Mouse (Mus musculus) c-Kit-negative CD71-positive TER-119-positive erythroid progenitor cells, embryonic 14.5 days (primary cell): Measurements from ENCODE around the gene Pglyrp2.

Experiments used
- DNase-seq: peaks from one replicate; pipeline ENCODE4 v3.0.0-alpha.2; 2013; ENCODE audit warnings: low read depth, low spot score

The Pglyrp2 gene

DNA sequence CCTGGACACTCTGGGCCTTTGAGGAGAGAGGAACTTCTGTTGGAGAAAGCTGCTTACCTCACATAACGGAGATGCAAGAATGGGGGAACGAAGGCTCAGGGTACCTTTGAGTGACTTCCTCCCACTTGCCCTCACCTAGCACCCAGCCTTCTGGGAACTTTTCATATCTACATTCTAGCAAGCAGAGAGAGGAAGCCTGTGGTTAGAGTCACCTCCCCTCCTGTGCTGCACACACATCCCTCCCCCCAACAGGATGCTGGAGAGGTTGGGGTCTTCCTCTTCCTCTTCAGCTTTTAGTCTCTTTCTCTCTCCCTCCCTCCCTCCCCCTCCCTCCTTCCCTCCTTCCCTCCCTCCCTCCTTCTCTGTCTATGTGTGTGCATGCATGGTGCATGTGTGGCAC is at the start of gene Pglyrp2:
Gene Pglyrp2, minus strand, starts transcription at position 134 of the 400 bp plus-strand sequence.
- no peak for DNase-seq

DNA sequence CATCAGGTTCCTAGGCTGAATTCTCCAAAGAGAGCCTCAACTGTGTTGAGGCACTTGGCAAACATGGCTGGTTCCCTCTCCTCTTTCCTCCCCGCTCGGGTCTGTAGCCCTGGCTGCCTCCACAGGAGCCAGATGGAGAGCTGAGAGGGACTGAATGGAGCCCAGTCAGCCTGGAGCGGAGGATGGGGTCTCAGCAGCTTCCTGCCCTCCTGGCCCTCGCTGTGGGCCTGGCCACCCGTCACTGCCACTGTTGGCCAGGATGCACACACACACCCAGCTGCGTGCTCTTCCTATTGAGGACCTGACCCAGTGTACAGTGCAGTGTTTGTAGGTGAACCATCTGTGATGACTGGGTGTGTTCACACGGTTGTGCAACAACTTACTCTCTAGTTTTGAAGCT is 48.2 kb upstream of the Pglyrp2 start:
- DNase-seq: no peak

GRCm38 (mm10) chr17:32470795-32471194 is 46.8 kb upstream of the Pglyrp2 start:
- no peak for DNase-seq

DNA sequence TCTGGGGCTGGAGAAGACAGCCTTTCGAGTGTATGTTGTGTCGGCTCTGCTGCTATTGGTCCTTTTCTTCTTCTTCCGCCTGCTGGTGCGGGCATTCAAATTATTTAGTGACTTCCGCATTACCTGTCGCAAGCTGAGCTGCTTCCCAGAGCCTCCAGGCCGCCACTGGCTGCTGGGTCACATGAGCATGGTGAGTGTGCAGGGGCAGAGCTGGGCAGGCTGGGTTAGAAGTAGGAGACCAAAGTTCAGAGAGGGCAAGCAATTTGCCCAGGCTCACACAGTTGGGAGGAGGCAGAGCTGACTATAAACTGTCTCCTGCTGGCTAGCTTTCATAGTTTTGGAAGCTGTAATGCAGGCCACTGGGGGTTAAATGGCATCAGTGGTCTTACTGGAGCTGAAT is 44.5 kb upstream of the Pglyrp2 start:
- no peak for DNase-seq

GRCm38 (mm10) chr17:32454997-32455396 is 31.0 kb upstream of the Pglyrp2 start:
- DNase-seq: no peak

DNA sequence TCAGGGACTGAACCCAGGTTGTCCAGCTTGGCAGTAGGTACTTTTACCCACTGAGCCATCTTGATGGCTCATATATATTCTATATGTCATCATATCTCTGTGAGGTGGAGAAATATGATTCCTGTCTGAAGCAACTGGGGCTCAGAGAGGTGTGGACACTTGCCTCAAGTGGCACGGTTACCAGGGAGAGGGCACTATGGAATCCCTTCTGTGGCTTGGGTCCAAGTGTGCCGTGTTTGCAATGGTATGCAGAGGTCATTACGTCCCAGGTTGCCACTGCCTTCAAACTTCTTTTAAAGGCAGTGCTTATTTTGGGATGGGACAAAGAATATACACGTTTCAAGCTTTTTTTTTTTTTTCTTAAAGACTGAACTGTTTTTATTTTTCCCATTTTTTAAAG is 30.2 kb upstream of the Pglyrp2 start:
- DNase-seq: no peak

GRCm38 (mm10) chr17:32452482-32452881 is 28.5 kb upstream of the Pglyrp2 start, which contains the start of gene Cyp4f39:
TSS of gene Cyp4f39 (plus strand) at chr17:32452723.
- peak; percentile 29 for DNase-seq

DNA sequence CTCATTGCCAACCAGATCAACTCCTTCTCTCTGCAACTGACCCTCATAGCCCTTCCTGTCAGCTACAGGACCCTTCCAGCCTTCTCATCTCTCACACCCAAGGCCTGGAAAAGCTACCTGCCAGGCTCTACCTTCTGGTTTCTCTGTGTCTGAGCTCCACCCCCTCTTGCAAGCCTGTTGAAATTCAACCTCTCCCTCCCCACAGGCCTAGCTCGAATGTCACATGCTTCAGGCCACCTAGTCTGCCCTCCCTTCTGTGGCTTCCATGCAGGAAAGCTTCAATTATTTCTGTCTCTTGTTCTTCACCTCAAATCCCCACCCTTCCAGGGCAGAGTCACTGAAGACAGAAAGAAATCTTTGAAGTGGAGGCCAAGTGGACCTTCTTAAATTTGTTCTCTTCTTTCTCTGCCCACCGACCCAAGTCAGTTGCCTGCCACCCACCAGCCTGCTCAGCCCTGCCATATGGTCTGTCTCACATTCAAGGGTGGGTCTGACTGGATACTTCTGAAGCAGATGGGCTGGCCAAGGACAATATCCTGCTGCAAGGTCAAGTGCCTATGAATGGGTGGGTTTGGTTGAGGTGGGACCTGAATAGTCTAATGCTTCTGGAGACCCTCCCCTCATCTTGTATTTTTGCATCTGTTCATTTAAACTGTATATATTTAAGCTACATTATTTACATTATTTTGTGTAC is 27.0 kb upstream of the Pglyrp2 start:
- no peak for DNase-seq

DNA sequence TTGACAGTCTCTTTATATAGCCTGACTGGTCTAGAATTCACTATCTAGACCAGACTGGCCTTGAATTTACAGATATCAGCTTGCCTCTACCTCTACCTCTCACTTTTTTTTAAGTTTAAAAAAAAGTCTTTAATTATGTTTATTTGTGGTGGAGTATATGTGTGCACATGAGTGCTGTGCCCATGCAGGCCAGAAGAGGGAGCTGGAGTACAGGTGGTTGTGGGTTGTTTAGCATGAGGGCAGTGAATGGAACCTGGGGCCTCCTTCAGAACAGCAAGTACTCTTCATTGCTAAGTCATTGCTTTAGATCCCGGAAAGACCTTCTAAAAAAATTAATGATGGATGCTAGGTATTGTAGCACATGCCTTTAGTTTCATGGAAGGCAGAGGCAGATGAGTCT is 25.1 kb upstream of the Pglyrp2 start:
- DNase-seq: no peak

DNA sequence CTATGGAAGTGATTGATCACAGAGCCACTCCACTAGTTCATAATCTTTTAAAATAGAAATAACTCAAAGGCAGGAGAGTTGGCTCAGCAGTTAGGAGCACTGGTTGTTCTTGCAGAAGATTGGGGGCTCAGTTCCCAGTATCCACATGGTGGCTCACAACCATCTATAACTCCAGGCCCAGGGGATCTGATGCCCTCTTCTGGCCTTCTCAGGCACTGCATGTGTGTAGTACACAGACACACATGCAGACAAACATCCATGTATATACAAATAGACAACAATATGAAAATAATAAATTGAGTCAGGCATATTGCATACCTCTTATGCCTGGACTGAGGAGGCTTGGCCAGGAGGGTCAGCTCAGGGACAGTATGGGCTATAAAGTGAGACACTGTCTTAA is 23.2 kb upstream of the Pglyrp2 start:
- DNase-seq: no peak

DNA sequence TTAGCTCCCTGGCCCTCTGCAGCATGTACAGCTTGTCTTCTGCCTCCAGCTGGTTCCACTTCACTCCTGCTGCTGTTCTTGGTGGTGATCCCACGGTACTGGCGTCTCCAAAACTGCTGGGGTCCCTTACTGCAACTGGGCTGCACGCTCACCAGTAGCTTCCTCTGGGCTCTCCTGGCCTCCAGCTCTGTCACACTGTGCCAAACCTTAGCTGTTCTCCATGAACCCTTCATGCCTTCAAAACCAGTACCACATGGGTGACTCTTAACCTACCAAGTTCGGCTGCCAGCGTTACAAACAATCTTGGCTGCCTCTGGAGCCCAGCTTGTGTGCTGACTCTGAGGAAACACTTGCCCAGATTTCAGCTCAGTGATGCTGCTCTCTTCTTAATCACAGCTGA is 21.0 kb upstream of the Pglyrp2 start:
- DNase-seq: no peak

DNA sequence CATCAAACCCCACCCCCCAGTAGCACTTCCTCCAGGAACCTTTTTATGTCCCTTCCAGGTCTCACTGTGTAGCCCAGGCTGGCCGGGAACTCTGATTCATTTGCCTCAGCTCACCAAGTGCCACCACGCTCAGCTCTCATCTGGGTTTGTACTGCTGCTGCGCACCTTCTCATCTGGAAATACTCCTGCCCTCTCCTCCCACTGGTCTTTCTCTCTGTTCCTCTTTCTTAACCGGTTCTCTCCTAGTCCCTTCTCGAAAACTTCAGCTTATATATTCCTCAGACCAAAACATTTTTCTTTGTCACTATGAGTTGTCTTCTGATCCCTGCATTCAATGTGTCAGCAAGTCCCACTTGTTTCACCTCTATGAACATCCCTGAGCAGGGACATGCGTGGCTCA is 19.3 kb upstream of the Pglyrp2 start:
- DNase-seq: no peak

- no peak for DNase-seq
Measured at GRCm38 (mm10) chr17:32437106-32437505, 13.1 kb upstream of the Pglyrp2 start.

DNA sequence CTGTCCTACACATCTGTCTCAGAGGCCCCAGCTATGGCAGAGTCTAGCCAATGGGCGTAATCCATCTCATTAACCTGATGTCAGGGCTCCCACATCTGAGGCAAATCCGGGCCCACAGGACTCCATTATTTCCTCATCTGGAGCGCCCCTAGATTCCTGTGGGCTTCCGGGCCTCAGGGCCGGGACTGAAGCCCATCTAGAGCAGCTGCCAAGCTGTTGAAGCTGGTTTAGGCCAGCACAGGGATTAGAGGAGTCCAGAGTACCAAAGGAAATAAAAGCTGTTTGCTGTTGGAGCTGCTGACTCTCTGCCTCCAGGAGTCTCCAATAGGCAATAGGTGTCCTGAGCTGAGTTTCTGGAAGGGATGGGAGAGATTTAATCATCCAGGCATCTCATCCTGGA is 11.2 kb upstream of the Pglyrp2 start:
- DNase-seq: no peak

- no peak for DNase-seq
Measured at GRCm38 (mm10) chr17:32434324-32434723, 10.4 kb upstream of the Pglyrp2 start.

- no peak for DNase-seq
Measured at GRCm38 (mm10) chr17:32431972-32432371, 8.0 kb upstream of the Pglyrp2 start.

- DNase-seq: no peak
Measured at GRCm38 (mm10) chr17:32426610-32427009, 2.6 kb upstream of the Pglyrp2 start.

- DNase-seq: no peak
Measured at GRCm38 (mm10) chr17:32420781-32421180, 3.2 kb downstream of the Pglyrp2 start.

- DNase-seq: no peak
Measured at GRCm38 (mm10) chr17:32419989-32420388, 4.0 kb downstream of the Pglyrp2 start.

DNA sequence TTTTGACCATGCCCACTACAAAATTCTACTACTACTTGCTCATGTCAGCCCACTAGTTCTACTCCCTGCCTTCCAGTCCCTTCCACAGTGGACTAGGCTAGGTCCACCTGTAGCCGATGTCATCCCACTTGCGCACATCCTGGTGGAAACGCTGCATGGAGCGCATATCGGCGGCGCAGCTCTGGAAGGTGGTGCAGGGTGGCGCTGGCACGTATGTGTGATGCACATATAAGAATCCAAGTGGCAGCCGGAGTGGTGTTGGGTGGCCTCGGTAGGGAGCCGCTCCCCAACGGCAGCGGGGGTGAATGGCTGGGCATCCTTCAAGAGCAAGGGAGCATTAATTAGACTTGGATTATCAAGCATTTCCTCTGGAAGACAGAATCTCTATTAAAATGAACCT is 7.2 kb downstream of the Pglyrp2 start:
- DNase-seq: no peak

- no peak for DNase-seq
Measured at GRCm38 (mm10) chr17:32415417-32416020, 8.4 kb downstream of the Pglyrp2 start.

GRCm38 (mm10) chr17:32411898-32412297 is 12.1 kb downstream of the Pglyrp2 start:
- no peak for DNase-seq

DNA sequence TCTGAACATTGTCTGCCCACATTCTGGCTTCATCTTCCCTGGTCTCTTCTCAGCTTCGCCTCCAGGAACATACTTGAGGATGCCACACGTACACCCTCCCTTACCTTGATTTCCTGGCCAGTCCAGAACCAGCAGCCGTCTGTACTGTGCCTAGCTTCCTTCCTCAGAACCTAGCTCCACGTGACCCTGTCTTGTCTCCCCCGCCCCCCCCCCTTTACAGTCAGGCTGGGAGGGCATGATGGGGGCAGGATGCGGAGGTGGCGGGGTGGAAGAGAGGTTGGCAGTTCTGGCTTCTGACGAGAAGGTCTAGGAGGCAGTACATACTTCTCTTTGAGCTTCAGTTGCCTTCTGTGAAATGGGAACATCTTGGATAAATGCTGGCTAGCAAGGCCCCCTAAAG is 20.6 kb downstream of the Pglyrp2 start, which contains the start of gene Rasal3:
Gene Rasal3, minus strand, starts transcription at position 167 of the 400 bp plus-strand sequence.
- DNase-seq: no peak
